Mouse (Mus musculus): ENCODE measurements around the gene Sfr1.

Gene Sfr1

DNA sequence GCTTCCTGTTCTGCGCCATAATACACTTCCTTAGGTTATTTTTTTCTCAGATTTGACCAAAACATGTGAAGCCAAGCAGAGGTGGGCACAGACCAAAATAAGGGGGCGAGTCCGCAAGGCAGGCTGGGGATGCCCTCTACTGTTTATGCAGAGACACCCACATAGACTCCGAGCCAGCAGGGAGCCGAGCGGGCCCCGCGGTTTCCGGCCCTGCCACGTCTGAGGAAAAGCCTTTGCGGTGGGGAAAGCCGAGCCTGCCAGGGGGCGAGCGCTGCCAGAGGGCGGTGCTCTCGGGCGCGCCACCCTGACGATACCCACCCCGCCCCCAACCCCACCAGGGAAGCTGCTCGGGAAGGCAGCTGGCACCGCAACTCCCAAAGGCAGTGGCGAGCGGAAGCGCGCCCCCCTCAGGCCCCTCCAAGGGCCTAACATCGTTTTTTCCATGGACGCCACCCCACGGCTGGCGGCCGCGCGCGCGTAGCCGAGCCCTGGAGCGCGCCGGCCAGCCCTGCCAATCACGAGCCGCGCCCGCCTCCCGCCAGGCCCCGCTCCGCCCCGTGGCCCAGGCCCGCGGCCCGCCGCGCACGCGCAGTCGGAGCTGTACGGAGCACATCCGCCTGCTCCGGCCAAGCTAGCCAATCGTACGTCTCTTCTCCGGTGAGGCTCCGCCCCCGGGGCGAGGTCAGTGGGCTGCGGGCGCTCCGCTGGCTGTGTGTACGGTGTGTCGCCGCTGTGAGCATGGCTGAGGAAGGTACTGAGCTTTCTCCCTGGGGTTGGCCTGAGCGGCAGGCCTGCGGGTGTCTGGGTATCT, at the start of gene Sfr1:
Sfr1 (plus strand) TSS at position 612 of the 811 bp plus-strand sequence.
- DNase-seq (ENCODE audit: low read depth, low spot score) = peak; percentile 98

DNA sequence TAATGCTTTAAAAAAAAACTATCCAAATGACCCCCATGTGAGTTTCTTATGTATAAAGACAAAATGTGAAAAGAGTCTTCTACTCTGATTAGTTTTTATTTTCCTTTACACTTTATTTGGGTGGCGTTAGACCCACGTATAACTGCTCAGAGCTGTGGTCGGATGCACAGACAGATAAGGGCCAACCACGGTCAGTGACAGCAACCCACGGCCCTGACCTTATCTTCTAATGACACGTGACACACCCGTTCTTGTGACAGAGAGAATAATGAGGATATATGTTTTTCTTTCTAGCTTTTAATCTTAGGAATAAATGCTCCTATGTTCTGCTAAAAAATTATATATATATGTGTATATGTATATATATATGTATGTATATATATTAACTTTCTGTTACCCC, 41.9 kb upstream of the Sfr1 start:
- DNase-seq (ENCODE audit: low read depth, low spot score) = no peak

DNA sequence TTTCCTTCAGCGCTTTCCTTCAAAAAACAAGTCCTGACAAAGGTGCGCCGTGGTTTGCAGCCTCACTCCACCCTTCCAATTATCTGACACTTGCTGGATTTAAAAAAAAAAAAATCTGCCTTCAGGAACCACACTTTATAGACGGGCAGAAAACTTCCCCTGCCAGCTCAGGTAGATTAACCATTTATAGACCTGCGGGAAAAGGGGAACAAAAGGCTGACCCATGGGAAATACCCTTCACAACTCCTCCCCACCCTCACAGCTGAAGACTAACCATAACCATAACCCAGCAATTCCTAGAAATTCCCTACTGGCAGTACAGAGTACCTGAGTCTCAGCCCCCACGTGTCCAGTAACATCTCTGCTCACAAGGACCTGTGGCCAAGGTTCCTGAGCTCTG, 39.5 kb upstream of the Sfr1 start, which contains the start of gene Col17a1:
Col17a1 (minus strand) TSS at position 101 of the 400 bp plus-strand sequence.
- no peak for DNase-seq (ENCODE audit: low read depth, low spot score)

DNA sequence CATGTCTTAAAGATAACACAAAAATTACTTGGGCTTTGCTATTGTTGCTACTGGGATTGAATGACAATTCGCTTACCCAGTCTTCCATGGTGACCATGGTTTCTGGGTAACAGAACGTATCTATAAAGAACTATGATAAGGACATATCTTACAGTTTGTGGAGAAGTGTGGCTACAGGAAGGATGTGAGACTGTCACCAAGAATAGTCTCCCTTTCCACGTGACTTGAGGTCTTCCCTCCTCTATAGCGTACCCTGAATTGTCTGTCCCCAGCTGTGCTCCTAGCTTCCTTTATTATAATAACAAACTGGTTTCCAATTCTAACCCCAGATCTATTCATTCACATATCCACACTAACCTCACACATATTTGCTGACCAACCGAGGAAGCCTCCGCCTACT, 35.8 kb upstream of the Sfr1 start:
- no peak for DNase-seq (ENCODE audit: low read depth, low spot score)

DNA sequence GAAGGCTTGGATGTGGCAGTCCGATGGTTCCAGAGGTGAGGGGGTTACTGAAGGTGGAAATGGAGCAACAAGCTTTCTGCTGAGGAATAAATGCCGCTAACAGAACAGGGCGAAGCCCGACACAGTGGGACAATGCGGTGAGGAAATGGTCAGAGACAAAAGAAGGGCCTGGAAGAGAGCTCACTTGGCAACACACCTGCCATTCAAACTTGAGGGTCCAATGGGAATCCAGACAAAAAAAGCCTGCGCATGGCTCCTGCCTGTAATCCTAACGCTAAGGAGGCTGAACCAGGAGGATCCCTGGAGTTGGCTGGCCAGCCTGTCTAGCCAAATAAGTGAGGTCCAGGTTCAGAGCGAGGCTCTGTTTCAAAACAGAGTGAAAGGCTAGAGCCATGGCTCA, 35.1 kb upstream of the Sfr1 start:
- no peak for DNase-seq (ENCODE audit: low read depth, low spot score)

DNA sequence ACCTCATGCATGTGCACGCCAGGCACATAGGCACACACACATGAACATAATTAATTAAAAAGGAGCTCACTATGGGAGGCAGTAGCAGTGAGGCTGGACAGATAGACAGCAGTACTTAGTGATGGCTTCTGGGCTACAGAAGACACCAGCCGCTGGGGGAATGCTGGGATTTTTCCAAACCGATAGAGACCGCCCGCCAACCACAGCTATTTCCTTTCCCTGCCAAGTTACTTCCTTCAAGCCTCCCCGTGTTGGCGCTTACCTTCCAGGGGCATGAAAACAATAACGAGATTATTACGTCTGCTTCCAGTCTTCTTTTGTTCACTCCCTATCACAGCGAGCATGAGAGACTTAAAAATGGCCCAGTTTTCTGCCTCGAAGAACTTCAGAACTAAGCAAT, 34.4 kb upstream of the Sfr1 start:
- DNase-seq (ENCODE audit: low read depth, low spot score) = no peak

DNA sequence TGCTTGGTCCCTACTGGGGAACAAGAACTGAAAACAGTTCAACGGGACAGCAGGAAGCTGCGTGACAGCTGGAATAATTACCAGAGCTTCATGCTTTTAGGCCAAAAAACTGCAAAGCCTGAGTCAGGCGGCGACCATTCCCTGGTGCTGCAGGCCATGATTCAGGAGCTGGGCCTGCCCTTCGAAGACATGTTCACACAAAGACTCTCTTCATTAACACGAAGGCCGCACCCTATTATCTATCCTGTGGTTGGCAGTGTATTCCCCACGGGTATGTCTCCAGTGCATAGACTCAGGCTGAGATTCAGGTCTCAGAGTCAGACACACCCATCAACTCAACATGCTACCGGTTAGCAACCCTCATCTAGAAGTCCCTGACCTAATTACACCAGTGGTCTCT, 33.2 kb upstream of the Sfr1 start:
- no peak for DNase-seq (ENCODE audit: low read depth, low spot score)

DNA sequence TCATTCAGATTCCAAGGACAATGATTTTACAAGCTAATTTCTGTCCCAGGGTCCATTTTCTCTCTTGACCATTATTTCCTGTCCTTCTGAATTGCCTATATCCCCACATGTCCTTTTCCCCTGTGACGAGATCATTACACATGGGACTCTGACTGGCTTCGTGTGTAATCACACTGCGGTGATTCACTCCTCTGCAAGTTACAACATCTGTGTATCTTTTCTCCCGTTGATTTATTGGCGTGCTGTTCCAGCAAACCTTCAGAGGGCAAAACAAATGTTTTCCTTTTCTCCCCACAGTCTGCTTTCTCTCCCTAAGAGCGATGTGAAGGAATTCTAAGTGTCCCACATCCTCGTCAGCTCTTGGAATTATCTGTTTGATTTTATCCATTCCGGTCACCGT, 31.7 kb upstream of the Sfr1 start:
- no peak for DNase-seq (ENCODE audit: low read depth, low spot score)

DNA sequence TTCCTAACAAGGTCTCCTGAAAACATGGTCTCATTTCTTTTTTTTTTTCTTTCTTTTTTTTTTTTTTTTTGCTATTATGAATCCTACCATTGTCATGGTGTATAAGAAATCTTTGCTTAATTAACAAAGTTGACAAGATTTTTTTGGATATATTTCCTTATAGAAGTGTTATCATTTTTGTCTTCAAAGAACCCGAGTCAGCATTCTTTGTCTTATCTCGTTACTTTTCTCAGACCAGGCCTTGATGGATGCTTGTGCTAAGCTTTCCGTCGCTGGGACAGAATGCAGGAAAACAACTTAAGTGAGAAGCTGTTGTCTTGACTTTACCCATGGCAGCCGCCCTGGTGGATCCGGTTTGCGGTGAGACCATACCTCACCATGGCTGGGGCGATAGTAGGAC, 31.0 kb upstream of the Sfr1 start:
- no peak for DNase-seq (ENCODE audit: low read depth, low spot score)

DNA sequence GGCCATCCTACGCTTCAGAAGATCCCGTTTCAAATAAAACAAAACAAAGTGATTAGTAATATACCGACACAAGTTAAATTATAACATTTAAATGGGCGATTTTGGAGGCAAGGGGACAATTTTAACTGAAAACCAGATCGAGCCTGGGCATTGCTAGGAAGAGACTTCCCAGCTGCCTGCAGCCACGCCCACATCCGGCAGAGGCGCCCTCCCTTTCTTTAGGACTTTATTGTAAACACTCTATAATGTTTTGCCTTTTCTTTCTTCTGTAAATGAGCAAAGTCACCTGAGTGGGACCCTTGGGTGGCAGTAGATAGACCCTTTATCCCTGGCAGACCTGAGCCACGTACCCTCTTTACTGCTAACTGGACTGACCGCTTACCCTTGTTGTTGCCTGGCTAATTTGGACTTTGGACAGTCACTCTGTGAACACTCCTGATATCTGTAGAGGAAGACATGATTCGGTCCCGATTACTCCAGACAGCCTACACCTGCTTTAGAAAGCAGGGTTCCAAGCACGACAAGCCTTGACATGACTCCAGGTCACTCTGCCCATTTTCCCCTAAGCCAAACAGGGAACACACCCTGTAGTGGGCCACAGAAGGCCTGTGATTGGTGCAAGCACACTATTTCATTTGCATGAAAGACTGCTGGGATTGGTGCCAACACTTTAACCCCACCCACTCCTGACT, 26.3 kb upstream of the Sfr1 start:
- no peak for DNase-seq (ENCODE audit: low read depth, low spot score)

DNA sequence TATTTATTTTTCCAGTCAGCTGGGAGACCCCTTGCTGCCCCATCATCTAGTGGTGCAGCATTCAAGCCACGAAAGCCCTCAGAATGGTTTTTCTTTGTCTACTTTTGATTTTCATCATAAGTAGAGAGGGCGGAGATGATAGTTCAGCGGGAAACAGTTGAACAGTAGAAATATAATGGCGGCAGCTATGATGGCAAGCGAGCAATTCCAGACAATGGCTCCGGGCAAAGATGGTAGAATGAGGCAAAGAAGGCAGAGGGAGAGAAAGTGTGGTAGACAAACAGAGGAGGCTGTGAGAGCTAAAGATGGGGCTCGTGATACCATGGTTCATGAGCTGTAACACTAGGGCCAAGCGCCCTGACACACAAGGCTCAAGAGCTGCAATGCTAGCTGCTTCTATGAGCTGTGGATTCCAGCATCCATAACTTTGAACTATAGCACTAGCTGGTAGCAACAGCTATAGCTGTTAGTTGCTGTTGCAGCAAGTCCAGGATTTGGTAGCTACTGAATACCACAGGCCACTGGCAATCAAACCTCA, 25.6 kb upstream of the Sfr1 start:
- no peak for DNase-seq (ENCODE audit: low read depth, low spot score)

DNA sequence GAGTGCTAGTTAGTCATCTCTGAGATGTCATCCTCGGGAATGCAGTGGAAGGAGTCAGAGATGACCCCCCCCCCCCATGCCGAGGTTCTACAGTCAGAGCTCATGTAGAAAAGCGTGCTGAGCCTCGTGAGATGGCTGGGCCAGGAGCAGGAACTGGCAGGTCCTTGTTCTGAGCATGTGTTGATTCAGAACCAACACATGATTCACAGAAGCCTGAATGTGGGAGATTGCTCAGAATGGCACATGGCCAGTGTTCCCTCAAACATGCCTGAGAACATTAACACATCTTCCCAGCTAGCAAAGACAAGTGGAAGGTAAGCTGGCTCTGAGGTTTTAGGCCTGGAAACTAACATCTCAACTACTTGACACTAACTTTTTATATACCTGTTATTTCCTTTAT, 21.1 kb upstream of the Sfr1 start:
- no peak for DNase-seq (ENCODE audit: low read depth, low spot score)

DNA sequence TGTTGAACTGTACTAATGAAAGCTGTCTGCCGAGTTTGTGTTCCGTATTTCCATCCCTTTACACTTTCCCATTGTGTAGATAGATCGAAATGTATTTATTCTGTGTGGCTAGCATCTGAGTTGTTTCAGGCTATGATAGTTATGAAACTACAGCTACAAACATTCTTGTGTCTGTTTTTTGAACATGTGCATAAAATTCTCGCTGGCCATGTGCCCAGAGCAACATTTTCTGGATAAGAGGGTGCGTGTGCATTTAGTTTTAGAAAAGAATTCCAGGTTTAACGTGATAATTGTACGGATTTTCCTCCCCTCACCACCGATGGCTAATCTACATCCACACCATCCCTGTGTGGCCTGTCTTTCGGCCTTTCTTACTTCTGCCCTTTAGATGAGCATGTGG, 18.0 kb upstream of the Sfr1 start:
- no peak for DNase-seq (ENCODE audit: low read depth, low spot score)

DNA sequence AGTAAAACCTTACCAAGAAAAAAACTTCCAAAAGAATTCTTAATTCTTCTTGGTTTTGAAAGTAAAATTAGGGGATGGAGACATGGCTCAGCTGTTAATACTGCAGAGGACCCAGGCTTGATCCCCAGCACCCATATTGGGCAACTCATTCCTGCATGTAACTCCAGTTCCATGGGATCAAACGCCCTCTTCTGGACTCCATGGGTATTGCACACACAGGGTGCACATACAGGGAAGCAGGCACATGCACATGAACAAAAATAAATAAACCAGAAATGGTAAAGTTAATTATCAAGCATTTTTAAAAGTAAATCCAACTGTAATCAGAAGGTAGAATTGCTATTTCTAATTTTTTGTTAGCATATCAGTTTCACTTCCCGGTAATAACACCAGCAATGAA, 15.3 kb upstream of the Sfr1 start:
- no peak for DNase-seq (ENCODE audit: low read depth, low spot score)

DNA sequence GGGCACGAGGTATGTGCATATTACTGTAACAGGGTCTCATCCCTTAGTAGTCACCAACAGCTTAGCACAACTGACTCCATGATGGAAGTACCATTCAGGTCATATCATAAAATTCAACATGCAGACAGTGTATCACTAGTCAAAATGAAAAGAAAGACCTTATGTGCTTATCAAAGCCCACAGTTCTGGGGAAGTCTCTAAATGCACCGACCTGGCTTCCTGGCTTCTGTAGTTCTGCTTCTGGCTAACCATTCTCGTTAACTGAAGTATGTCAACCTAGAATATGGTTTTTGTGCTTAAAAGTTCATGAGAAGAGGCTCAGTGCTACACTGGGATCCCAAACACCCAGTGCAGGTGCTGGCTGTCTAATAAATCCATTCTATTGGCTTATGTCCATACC, 12.3 kb upstream of the Sfr1 start:
- DNase-seq (ENCODE audit: low read depth, low spot score) = no peak

DNA sequence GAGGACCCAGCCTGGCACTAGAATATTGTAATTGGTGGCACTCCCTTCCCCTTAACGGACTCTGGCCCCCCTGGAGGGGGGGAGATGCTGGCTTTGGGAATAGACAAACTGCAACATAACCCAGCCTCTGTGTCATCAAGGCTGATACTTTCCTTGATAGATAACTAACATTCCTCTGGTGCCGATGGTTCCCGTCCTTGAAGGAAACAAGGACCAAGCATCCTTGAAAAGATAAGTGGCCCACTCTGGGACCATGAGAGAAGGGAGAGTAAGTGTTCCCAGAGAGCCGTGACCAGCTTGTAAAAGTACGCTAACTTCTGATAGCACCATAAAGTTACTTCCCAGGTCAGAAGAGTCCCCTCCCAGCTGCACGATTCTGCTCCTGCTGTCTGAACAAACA, 9.0 kb upstream of the Sfr1 start:
- no peak for DNase-seq (ENCODE audit: low read depth, low spot score)

DNA sequence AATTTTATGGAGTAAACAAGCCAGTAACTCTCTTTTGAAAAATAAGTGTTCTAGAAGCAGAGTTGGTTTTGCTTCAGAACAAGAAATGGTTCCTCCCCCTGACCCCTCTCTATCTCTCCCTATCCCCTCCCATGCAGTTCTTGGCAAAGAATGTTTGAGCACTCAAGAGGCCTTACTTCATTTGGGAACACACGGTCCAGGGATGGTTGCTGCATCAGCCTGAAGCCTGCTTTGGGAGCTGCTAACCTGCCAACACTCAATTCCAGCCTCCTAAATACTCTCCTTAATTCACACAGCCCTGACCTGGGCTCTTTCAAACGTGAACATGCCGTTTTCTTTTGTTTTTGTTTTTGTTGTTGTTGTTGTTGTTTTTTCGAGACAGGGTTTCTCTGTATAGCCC, 6.6 kb upstream of the Sfr1 start:
- DNase-seq (ENCODE audit: low read depth, low spot score) = no peak

DNA sequence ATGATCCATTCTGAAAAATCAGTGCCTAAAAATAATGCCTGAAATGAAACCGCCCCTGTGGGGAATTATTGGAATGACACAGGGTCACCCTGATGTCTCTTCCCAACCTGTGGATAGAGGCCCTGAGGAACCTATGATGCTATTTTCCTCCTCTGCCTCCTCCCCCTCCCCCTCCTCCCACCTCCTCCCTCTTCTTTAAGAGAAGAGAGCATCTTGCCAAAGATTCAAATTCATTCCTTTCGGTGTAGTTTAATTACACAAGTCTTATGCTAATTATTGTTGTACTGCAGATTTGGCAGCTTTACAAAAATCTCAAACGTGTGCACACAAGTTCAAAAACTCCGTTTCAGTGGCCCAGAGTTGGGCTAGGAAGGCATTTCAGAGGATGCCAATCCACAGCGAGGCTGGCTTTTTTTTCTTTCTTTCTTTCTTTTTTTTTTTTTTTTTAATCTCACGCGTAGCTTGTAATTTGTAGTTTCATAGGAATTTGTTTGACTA, 5.8 kb upstream of the Sfr1 start:
- DNase-seq (ENCODE audit: low read depth, low spot score) = no peak

DNA sequence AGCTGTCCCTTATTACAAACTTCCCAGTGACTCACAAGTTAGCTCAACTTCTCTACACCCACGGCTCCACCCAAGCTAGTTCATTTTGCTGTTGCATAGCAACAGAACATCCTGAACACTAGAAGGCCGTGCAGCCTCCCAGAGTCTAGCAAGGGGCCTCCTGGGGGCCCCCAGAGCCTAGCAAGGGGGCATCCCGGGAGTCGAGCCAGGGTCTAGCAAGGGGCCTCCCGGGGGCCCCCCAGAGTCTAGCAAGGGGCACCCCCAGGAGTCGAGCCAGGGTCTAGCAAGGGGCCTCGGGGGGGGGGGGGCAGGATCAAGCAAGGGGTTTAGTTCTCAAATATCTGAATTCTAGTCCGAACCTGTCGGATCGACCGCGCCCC, 801 bp upstream of the Sfr1 start:
- DNase-seq (ENCODE audit: low read depth, low spot score) = peak; percentile 89

DNA sequence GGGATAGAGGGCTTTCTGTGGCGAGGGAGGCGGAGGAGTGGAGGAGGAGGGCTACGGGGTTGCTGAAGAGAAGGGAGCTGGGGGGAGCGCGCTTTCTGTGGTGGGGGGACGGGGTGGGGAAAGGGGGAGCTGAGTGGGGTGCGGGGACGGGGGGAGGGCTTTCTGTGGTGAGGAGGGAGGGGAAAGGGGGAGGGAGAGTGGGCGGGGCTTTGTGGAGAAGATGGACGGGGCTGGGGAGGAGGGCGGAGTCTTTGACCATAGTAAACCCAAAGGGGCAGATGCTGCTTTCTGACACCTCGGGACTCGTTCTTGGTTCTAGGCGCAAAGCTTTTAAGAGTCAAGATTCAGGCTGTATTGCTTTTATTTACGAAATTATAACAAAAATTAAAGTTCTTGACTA, 449 bp downstream of the Sfr1 start:
- no peak for DNase-seq (ENCODE audit: low read depth, low spot score)

DNA sequence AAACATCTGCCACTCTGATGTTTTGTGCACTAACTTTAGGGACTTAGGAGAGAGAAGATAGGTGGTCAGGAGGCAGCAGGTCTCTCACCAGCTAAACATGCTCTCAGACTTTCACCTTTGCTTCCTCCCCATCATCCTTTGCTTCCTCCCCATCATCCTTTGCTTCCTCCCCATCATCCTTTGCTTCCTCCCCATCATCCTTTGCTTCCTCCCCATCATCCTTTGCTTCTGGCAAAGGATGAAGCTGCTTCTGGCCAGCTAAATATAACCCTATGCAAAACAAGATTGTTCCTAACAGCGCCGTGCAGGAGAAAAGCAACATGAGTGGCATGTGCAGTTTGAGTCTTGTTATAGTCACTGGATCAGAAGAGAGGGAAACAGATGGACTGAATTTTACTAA, 15.6 kb downstream of the Sfr1 start:
- DNase-seq (ENCODE audit: low read depth, low spot score) = no peak

DNA sequence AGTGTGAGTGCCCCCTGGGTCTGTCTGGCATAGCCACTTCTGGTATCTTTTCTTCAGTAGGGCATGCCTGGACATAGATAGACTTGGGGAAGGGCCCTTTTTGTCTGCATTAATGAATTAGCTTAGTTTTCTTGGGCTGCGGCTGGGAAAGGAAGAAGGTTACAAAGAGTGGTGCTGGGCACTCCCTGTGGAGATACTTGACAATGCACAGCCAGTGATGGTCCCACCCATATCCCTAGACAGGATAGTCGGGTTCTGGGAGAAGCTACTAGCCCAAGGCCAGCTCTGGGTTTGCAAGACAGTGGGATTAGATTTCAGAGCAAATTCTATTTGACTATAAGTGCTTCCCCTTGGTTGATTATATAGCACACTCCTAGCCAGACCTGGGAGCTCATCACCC, 17.5 kb downstream of the Sfr1 start:
- DNase-seq (ENCODE audit: low read depth, low spot score) = no peak

DNA sequence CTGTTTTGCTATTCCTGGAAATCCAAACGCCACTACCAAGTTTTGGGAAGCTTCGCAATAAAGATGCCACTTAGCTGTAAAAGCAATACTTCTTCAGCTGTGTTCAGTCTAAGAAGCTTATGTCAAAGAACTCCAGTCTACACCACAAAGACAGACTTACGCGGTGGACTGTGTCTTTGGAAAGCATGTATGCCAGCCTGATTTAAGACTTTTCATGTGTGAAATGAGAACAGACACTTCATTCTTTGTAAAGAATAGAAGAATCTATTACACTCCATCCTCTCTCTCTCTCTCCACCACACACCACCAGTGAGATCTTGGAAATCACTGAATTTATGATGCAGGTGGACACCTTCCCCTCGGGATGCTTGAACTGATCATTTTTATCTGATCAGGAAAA, 18.9 kb downstream of the Sfr1 start:
- DNase-seq (ENCODE audit: low read depth, low spot score) = no peak

Measured in CD4-positive helper T cell, adult 2 months (primary cell).